Mouse (Mus musculus): Measurements from ENCODE around the gene 1700025G04Rik.

- TF ChIP-seq CTCF (IDR thresholded peaks at IDR 0.05; ENCODE audit: borderline replicate concordance, control insufficient read depth, extremely low read depth, insufficient read depth, low read length, poor library complexity) (no peak), POLR2A (IDR thresholded peaks at IDR 0.05; ENCODE audit: control insufficient read depth, extremely low read depth, insufficient read depth, low read length, poor library complexity) (no peak)
These were observed 132.3 kb downstream of the 1700025G04Rik start for GRCm38 (mm10) chr1:151957669-151958068.

Data from thymus, adult 2 months (tissue).